Mouse (Mus musculus): Measurements from ENCODE around the gene Zfp771. TPM values are rescaled to one million over a fixed set of nuclear protein-coding genes. Genes with fewer than 3 reads are reported as not detected.

Gene Zfp771
- polyA plus RNA-seq, 1 experiment from 2014 or later, result 39.6 TPM

Other genes with a start within 250 kb of the Zfp771 start
- 15.9 and 20.6 TPM in 2 replicates for gene Mvp, start 229.7 kb upstream of the Zfp771 start, polyA plus RNA-seq (2015; fragmentation: Nextera tagmentation; extraction: Ambion mirVana)
- gene Pagr1b, start 227.8 kb upstream of the Zfp771 start, polyA plus RNA-seq (2015; fragmentation: Nextera tagmentation; extraction: Ambion mirVana), result 0.75 TPM in 1 of 2 replicates, not detected in the other
- gene Pagr1a, start 226.9 kb upstream of the Zfp771 start, polyA plus RNA-seq (2015; fragmentation: Nextera tagmentation; extraction: Ambion mirVana), result 61.0 and 78.5 TPM in 2 replicates
- gene Gm42742, start 223.2 kb upstream of the Zfp771 start, polyA plus RNA-seq (2015; fragmentation: Nextera tagmentation; extraction: Ambion mirVana), result 15.4 and 38.5 TPM in 2 replicates
- gene Prrt2, start 223.1 kb upstream of the Zfp771 start, polyA plus RNA-seq (2015; fragmentation: Nextera tagmentation; extraction: Ambion mirVana), result 1.6 and 2.4 TPM in 2 replicates
- 31.5 and 34.1 TPM in 2 replicates for gene Maz, start 217.2 kb upstream of the Zfp771 start, polyA plus RNA-seq (2015; fragmentation: Nextera tagmentation; extraction: Ambion mirVana)
- gene Kif22, start 201.8 kb upstream of the Zfp771 start, polyA plus RNA-seq (2015; fragmentation: Nextera tagmentation; extraction: Ambion mirVana), result 80.4 and 81.6 TPM in 2 replicates
- 18.3 TPM in 1 of 2 replicates, not detected in the other for gene Zg16, start 156.9 kb upstream of the Zfp771 start, polyA plus RNA-seq (2015; fragmentation: Nextera tagmentation; extraction: Ambion mirVana)
- 4.9 and 8.4 TPM in 2 replicates for gene AI467606, start 152.9 kb upstream of the Zfp771 start, polyA plus RNA-seq (2015; fragmentation: Nextera tagmentation; extraction: Ambion mirVana)
- gene Qprt, start 122.0 kb upstream of the Zfp771 start, polyA plus RNA-seq (2015; fragmentation: Nextera tagmentation; extraction: Ambion mirVana), result 2.1 and 2.6 TPM in 2 replicates
- gene Spn, start 106.5 kb upstream of the Zfp771 start, polyA plus RNA-seq (2015; fragmentation: Nextera tagmentation; extraction: Ambion mirVana), result 1.2 and 2.6 TPM in 2 replicates
- gene Cd2bp2, start 48.2 kb upstream of the Zfp771 start, polyA plus RNA-seq (2015; fragmentation: Nextera tagmentation; extraction: Ambion mirVana), result 42.2 and 44.4 TPM in 2 replicates
- 15.2 and 22.3 TPM in 2 replicates for gene Tbc1d10b, start 35.8 kb upstream of the Zfp771 start, polyA plus RNA-seq (2015; fragmentation: Nextera tagmentation; extraction: Ambion mirVana)
- 16.2 and 31.6 TPM in 2 replicates for gene Mylpf, start 35.4 kb upstream of the Zfp771 start, polyA plus RNA-seq (2015; fragmentation: Nextera tagmentation; extraction: Ambion mirVana)
- 21.0 and 21.9 TPM in 2 replicates for gene Zfp553, start 11.2 kb upstream of the Zfp771 start, polyA plus RNA-seq (2015; fragmentation: Nextera tagmentation; extraction: Ambion mirVana)
- gene Sept1, start 11.1 kb upstream of the Zfp771 start, polyA plus RNA-seq (2015; fragmentation: Nextera tagmentation; extraction: Ambion mirVana), result 35.1 and 57.5 TPM in 2 replicates
- gene Dctpp1, start 16.4 kb downstream of the Zfp771 start, polyA plus RNA-seq (2015; fragmentation: Nextera tagmentation; extraction: Ambion mirVana), result 129 and 142 TPM in 2 replicates
- gene Sephs2, start 29.8 kb downstream of the Zfp771 start, polyA plus RNA-seq (2015; fragmentation: Nextera tagmentation; extraction: Ambion mirVana), result 48.7 and 52.8 TPM in 2 replicates
- gene Itgal, start 52.0 kb downstream of the Zfp771 start, polyA plus RNA-seq (2015; fragmentation: Nextera tagmentation; extraction: Ambion mirVana), result 3.3 and 8.1 TPM in 2 replicates
- gene Zfp768, start 101.3 kb downstream of the Zfp771 start, polyA plus RNA-seq (2015; fragmentation: Nextera tagmentation; extraction: Ambion mirVana), result 17.1 and 20.0 TPM in 2 replicates
- 5.3 and 5.5 TPM in 2 replicates for gene Zfp747, start 131.8 kb downstream of the Zfp771 start, polyA plus RNA-seq (2015; fragmentation: Nextera tagmentation; extraction: Ambion mirVana)
- gene 9130019O22Rik, start 142.9 kb downstream of the Zfp771 start, polyA plus RNA-seq (2015; fragmentation: Nextera tagmentation; extraction: Ambion mirVana), result 4.5 and 4.9 TPM in 2 replicates
- 4.7 and 5.6 TPM in 2 replicates for gene E430018J23Rik, start 149.4 kb downstream of the Zfp771 start, polyA plus RNA-seq (2015; fragmentation: Nextera tagmentation; extraction: Ambion mirVana)
- 6.5 and 6.6 TPM in 2 replicates for gene Zfp764, start 162.5 kb downstream of the Zfp771 start, polyA plus RNA-seq (2015; fragmentation: Nextera tagmentation; extraction: Ambion mirVana)
- gene Zfp688, start 177.8 kb downstream of the Zfp771 start, polyA plus RNA-seq (2015; fragmentation: Nextera tagmentation; extraction: Ambion mirVana), result 14.1 and 14.8 TPM in 2 replicates
- gene Zfp689, start 204.9 kb downstream of the Zfp771 start, polyA plus RNA-seq (2015; fragmentation: Nextera tagmentation; extraction: Ambion mirVana), result 3.6 and 4.3 TPM in 2 replicates
- gene Prr14, start 215.3 kb downstream of the Zfp771 start, polyA plus RNA-seq (2015; fragmentation: Nextera tagmentation; extraction: Ambion mirVana), result 31.6 and 31.8 TPM in 2 replicates
- gene Fbrs, start 234.9 kb downstream of the Zfp771 start, polyA plus RNA-seq (2015; fragmentation: Nextera tagmentation; extraction: Ambion mirVana), result 8.3 and 8.9 TPM in 2 replicates

Data from heart, embryonic 16.5 days (tissue).